Mouse (Mus musculus) MEL (cell line): ENCODE results near the gene Steap3.

Experiments used
- CTCF ChIP-seq, 3 experiments: IDR thresholded peaks in 2 of 3; conservative IDR thresholded peaks in 1 of 3; 2 replicates each; pipeline ENCODE4 v1.5.1; 2011 to 2012; ENCODE audit warnings: low read length in 3 of 3, low read depth in 2 of 3, mild to moderate bottlenecking in 2 of 3, improper control_type of control experiment in 1 of 3, inconsistent platforms in 1 of 3, mixed read lengths in 1 of 3, moderate library complexity in 1 of 3; ENCODE audit not compliant: control insufficient read depth in 1 of 3, insufficient read depth in 1 of 3, poor library complexity in 1 of 3, severe bottlenecking in 1 of 3
- EP300 ChIP-seq, 2 experiments: IDR thresholded peaks; 2 replicates each; pipeline ENCODE4 v1.6.1; 2011; ENCODE audit warnings: improper control_type of control experiment in 2 of 2, low read length in 2 of 2, low read depth in 1 of 2, mild to moderate bottlenecking in 1 of 2
- ETS1 ChIP-seq: IDR thresholded peaks from 2 replicates; pipeline ENCODE4 v1.6.1; 2012; ENCODE audit warnings: low read depth, mild to moderate bottlenecking, inconsistent platforms, low read length, improper control_type of control experiment, moderate library complexity
- JUND ChIP-seq: IDR thresholded peaks from 2 replicates; pipeline ENCODE4 v1.6.1; 2011; ENCODE audit warnings: low read depth, mild to moderate bottlenecking, improper control_type of control experiment, low read length
- MEF2A ChIP-seq: IDR thresholded peaks from 2 replicates; pipeline ENCODE4 v1.6.1; 2014; ENCODE audit warnings: low read depth, mild to moderate bottlenecking, inconsistent platforms, low read length, improper control_type of control experiment; ENCODE audit not compliant: poor library complexity, insufficient replicate concordance, severe bottlenecking; ENCODE audit errors: extremely low read depth
- POLR2A ChIP-seq, 2 experiments: IDR thresholded peaks; 2 replicates each; pipeline ENCODE4 v1.6.1; 2011 to 2012; ENCODE audit warnings: low read length in 2 of 2, mild to moderate bottlenecking in 2 of 2, control low read depth in 1 of 2, improper control_type of control experiment in 1 of 2, low read depth in 1 of 2, moderate library complexity in 1 of 2; ENCODE audit not compliant: control insufficient read depth in 1 of 2, insufficient read depth in 1 of 2, poor library complexity in 1 of 2
- RCOR1 ChIP-seq: IDR thresholded peaks from 2 replicates; pipeline ENCODE4 v1.6.1; 2012; ENCODE audit warnings: low read depth, mild to moderate bottlenecking, inconsistent platforms, low read length, improper control_type of control experiment
- SIN3A ChIP-seq: IDR thresholded peaks from 2 replicates; pipeline ENCODE4 v1.6.1; 2012; ENCODE audit warnings: low read length, improper control_type of control experiment, inconsistent platforms
- ZNF384 ChIP-seq: IDR thresholded peaks from 2 replicates; pipeline ENCODE4 v1.6.1; 2012; ENCODE audit warnings: low read depth, mild to moderate bottlenecking, inconsistent platforms, low read length, improper control_type of control experiment

DNA sequence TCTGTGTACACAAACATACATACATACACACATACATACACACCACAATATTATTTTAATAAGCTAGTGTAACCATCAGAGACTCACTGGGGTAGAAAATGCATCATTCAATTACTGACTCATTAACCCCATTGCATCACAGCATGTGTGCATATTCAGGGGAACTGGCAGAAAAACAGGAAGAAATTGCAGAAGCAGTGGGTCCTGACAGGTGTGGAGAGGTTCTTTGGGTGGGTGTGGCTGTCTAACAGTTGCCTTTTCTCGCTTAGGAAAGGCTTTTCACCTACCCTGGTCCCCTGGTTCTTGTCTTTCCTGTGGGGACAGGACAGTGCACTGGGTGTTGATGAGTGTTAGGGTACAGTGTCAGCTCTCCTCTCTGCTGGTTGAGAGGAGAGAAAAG is 109.9 kb downstream of the Steap3 start:
- no peak for TF ChIP-seq EP300 (IDR thresholded peaks at IDR 0.05; ENCODE audit: low read depth in 1 of 2, low read length in 2 of 2)
- TF ChIP-seq ETS1 = no peak
- no peak for TF ChIP-seq SIN3A
- TF ChIP-seq POLR2A (IDR thresholded peaks at IDR 0.05; ENCODE audit: control insufficient read depth in 1 of 2, insufficient read depth in 1 of 2, low read depth in 1 of 2, low read length in 2 of 2, poor library complexity in 1 of 2) = no peak
- no peak for TF ChIP-seq JUND
- no peak for TF ChIP-seq CTCF (IDR thresholded peaks at IDR 0.05 in 2 of 3, conservative IDR thresholded peaks at IDR 0.05 in 1 of 3; ENCODE audit: control insufficient read depth in 1 of 3, insufficient read depth in 1 of 3, low read depth in 2 of 3, low read length in 3 of 3, poor library complexity in 1 of 3, severe bottlenecking in 1 of 3)
- TF ChIP-seq MEF2A = no peak
- no peak for TF ChIP-seq RCOR1
- TF ChIP-seq ZNF384 = no peak
